ENCODE assay signal across 8 mouse cellular contexts in genomic region chr10:127188079-127188453, GRCm38 (mm10). TPM values are rescaled to one million over a fixed set of nuclear protein-coding genes. Genes with fewer than 3 reads are reported as not detected.
DNase-seq lines count a peak whose midpoint lies in the region; ATAC-seq and TF ChIP-seq lines count a peak whose summit lies in the region.

No protein-coding gene starts in this region.

- H3K9me3 ChIP-seq in embryonic facial prominence, embryonic 10.5 days: no peaks in the 10 kb centered on the region
- no peaks in the 10 kb centered on the region for H3K9me3 ChIP-seq in hindbrain, postnatal 0 days (ENCODE audit: low read length)

- H3K4me3 ChIP-seq in kidney, adult 2 months (ENCODE audit: insufficient read depth, low read depth, low read length): peak overlapping the region; percentile 56
- peak overlapping the region; percentile 90 for H3K4me3 ChIP-seq in embryonic facial prominence, embryonic 10.5 days
- H3K4me3 ChIP-seq in hindbrain, postnatal 0 days (ENCODE audit: low read length): peak overlapping the region; percentile 59

- ATAC-seq in hindbrain, postnatal 0 days: no peak

- WGBS in kidney, adult 2 months: 5% methylated on average over 20 of the region's 21 CpGs
- WGBS in embryonic facial prominence, embryonic 10.5 days: 2% methylated on average over 21 of the region's 21 CpGs
- WGBS in hindbrain, postnatal 0 days: 0% methylated on average over 15 of the region's 21 CpGs

- H3K9ac ChIP-seq in hindbrain, postnatal 0 days (replicated peaks; ENCODE audit: low read length): peak overlapping the region; percentile 74

- no peak for TF ChIP-seq CTCF in kidney, adult 2 months (conservative IDR thresholded peaks at IDR 0.05; ENCODE audit: insufficient read depth, insufficient read length, low read depth, low read length)
- no peak for TF ChIP-seq CTCF in hindbrain, postnatal 0 days (IDR thresholded peaks at IDR 0.05; ENCODE audit: low read depth)

- no peak for DNase-seq in kidney, adult 2 months
- no peak for DNase-seq in kidney, postnatal 36 days
- DNase-seq in embryonic facial prominence, embryonic 10.5 days (ENCODE audit: low spot score): no peak
- no peak for DNase-seq in hindbrain, postnatal 0 days (ENCODE audit: low spot score)
- peak; percentile 13 for DNase-seq in naive thymus-derived CD4-positive, alpha-beta T cell, adult 2 months (ENCODE audit: low read depth)
- no peak for DNase-seq in gastrocnemius, postnatal 10 days
- DNase-seq in gastrocnemius, postnatal 36 days: no peak
- no peak for DNase-seq in thymus, adult 18-20 months

- H3K4me2 ChIP-seq in hindbrain, postnatal 0 days (ENCODE audit: low read depth, low read length): peak overlapping the region; percentile 98

- intact Hi-C loops in gastrocnemius, postnatal 36 days (cut with DNase I): no loop called here

- H3K27me3 ChIP-seq in kidney, adult 2 months (replicated peaks; ENCODE audit: control insufficient read depth, insufficient read depth, low read length): no peaks in the 10 kb centered on the region
- H3K27me3 ChIP-seq in embryonic facial prominence, embryonic 10.5 days (replicated peaks; ENCODE audit: low read depth, poor library complexity, severe bottlenecking): peaks cover 25% of the 10 kb centered on the region
- no peaks in the 10 kb centered on the region for H3K27me3 ChIP-seq in hindbrain, postnatal 0 days (ENCODE audit: insufficient read depth, low read length)

- H3K36me3 ChIP-seq in kidney, adult 2 months (ENCODE audit: control insufficient read depth, insufficient read depth, low read length): no peaks in the 10 kb centered on the region
- peaks cover 61% of the 10 kb centered on the region for H3K36me3 ChIP-seq in embryonic facial prominence, embryonic 10.5 days (replicated peaks)
- H3K36me3 ChIP-seq in hindbrain, postnatal 0 days (ENCODE audit: insufficient read depth, low read length): peaks cover 4% of the 10 kb centered on the region

- H3K4me1 ChIP-seq in kidney, adult 2 months (ENCODE audit: control insufficient read depth, insufficient read depth, low read length): no peaks in the 10 kb centered on the region
- H3K4me1 ChIP-seq in embryonic facial prominence, embryonic 10.5 days: peaks cover 83% of the 10 kb centered on the region
- H3K4me1 ChIP-seq in hindbrain, postnatal 0 days (ENCODE audit: insufficient read depth, low read length): peaks cover 7% of the 10 kb centered on the region

- TF ChIP-seq POLR2A in kidney, adult 2 months (IDR thresholded peaks at IDR 0.05; ENCODE audit: low read depth, low read length): no peak

- no peak overlapping the region for H3K27ac ChIP-seq in kidney, adult 2 months (ENCODE audit: insufficient read depth, low read depth, low read length)
- peak overlapping the region; percentile 97 for H3K27ac ChIP-seq in embryonic facial prominence, embryonic 10.5 days (replicated peaks)
- H3K27ac ChIP-seq in hindbrain, postnatal 0 days: peak overlapping the region; percentile 73

RNA-seq across cellular contexts. Expression of gene Arhgef25, which starts 1.8 kb away (rescaled TPM):
- polyA plus RNA-seq in kidney, adult 2 months (2012; rRNA removed): 9.2 and 11.9 TPM in 2 replicates
- polyA plus RNA-seq in embryonic facial prominence, embryonic 10.5 days (2016; fragmentation: Nextera tagmentation; extraction: Ambion mirVana): 26.9 and 29.6 TPM in 2 replicates
- 61.0 and 65.4 TPM in 2 replicates for total RNA-seq in hindbrain, postnatal 0 days (2014; rRNA removed)
- polyA plus RNA-seq in hindbrain, postnatal 0 days (2015; fragmentation: Nextera tagmentation; extraction: Ambion mirVana): 20.3 and 21.6 TPM in 2 replicates
- 10 to 100 TPM; 16.2 to 26.2 TPM for total RNA-seq in gastrocnemius, postnatal 10 days (2021)
- total RNA-seq in gastrocnemius, postnatal 36 days (2021): 1 to 10 TPM; 8.3 to 9.4 TPM

RNA-seq across cellular contexts. Expression of gene Dtx3, which starts 7.5 kb away (rescaled TPM):
- polyA plus RNA-seq in kidney, adult 2 months (2012; rRNA removed): 101 and 132 TPM in 2 replicates
- 107 and 115 TPM in 2 replicates for polyA plus RNA-seq in embryonic facial prominence, embryonic 10.5 days (2016; fragmentation: Nextera tagmentation; extraction: Ambion mirVana)
- total RNA-seq in hindbrain, postnatal 0 days (2014; rRNA removed): 233 and 240 TPM in 2 replicates
- 170 and 185 TPM in 2 replicates for polyA plus RNA-seq in hindbrain, postnatal 0 days (2015; fragmentation: Nextera tagmentation; extraction: Ambion mirVana)
- total RNA-seq in gastrocnemius, postnatal 10 days (2021): 10 to 100 TPM; 28.8 to 37.6 TPM
- 10 to 100 TPM; 21.2 to 24.6 TPM for total RNA-seq in gastrocnemius, postnatal 36 days (2021)

RNA-seq across cellular contexts. Expression of gene Slc26a10, which starts 7.6 kb away (rescaled TPM):
- polyA plus RNA-seq in kidney, adult 2 months (2012; rRNA removed): 6.6 and 8.1 TPM in 2 replicates
- polyA plus RNA-seq in embryonic facial prominence, embryonic 10.5 days (2016; fragmentation: Nextera tagmentation; extraction: Ambion mirVana): 2.1 and 2.9 TPM in 2 replicates
- total RNA-seq in hindbrain, postnatal 0 days (2014; rRNA removed): 0.31 TPM in 1 of 2 replicates, not detected in the other
- 0.79 and 1.1 TPM in 2 replicates for polyA plus RNA-seq in hindbrain, postnatal 0 days (2015; fragmentation: Nextera tagmentation; extraction: Ambion mirVana)
- 1 to 10 TPM; 3.0 to 6.1 TPM for total RNA-seq in gastrocnemius, postnatal 10 days (2021)
- total RNA-seq in gastrocnemius, postnatal 36 days (2021): 1 to 10 TPM; 4.8 to 5.1 TPM

RNA-seq across cellular contexts. Expression of gene B4galnt1, which starts 23.0 kb away (rescaled TPM):
- 15.4 and 27.5 TPM in 2 replicates for polyA plus RNA-seq in kidney, adult 2 months (2012; rRNA removed)
- polyA plus RNA-seq in embryonic facial prominence, embryonic 10.5 days (2016; fragmentation: Nextera tagmentation; extraction: Ambion mirVana): 3.0 and 3.8 TPM in 2 replicates
- 111 and 112 TPM in 2 replicates for total RNA-seq in hindbrain, postnatal 0 days (2014; rRNA removed)
- polyA plus RNA-seq in hindbrain, postnatal 0 days (2015; fragmentation: Nextera tagmentation; extraction: Ambion mirVana): 56.7 and 65.3 TPM in 2 replicates
- total RNA-seq in gastrocnemius, postnatal 10 days (2021): 1 to 10 TPM; 1.6 to 3.3 TPM
- total RNA-seq in gastrocnemius, postnatal 36 days (2021): 1 to 10 TPM in 1 of 2 experiments, under 1 TPM in 1; 0.69 to 1.0 TPM

RNA-seq across cellular contexts. Expression of gene Pip4k2c, which starts 23.3 kb away (rescaled TPM):
- 116 and 120 TPM in 2 replicates for polyA plus RNA-seq in kidney, adult 2 months (2012; rRNA removed)
- polyA plus RNA-seq in embryonic facial prominence, embryonic 10.5 days (2016; fragmentation: Nextera tagmentation; extraction: Ambion mirVana): 25.3 and 25.9 TPM in 2 replicates
- 18.3 and 22.8 TPM in 2 replicates for total RNA-seq in hindbrain, postnatal 0 days (2014; rRNA removed)
- polyA plus RNA-seq in hindbrain, postnatal 0 days (2015; fragmentation: Nextera tagmentation; extraction: Ambion mirVana): 19.9 and 20.2 TPM in 2 replicates
- total RNA-seq in gastrocnemius, postnatal 10 days (2021): 1 to 10 TPM; 8.5 to 9.6 TPM
- 1 to 10 TPM; 5.6 to 6.1 TPM for total RNA-seq in gastrocnemius, postnatal 36 days (2021)
